Mouse (Mus musculus) G1E (cell line): ENCODE results near the gene Psme1. TPM values are rescaled to one million over a fixed set of nuclear protein-coding genes. Genes with fewer than 3 reads are reported as not detected.

Experiments
- ATAC-seq: 2 replicates; pipeline ENCODE4 v1.8.0; 2016; ENCODE audit warnings: mild to moderate bottlenecking; ENCODE audit not compliant: insufficient number of reproducible peaks, poor library complexity, low FRiP score, severe bottlenecking; ENCODE audit errors: extremely low read depth
- DNase-seq: peaks from one replicate; pipeline ENCODE4 v3.0.0; 2012; ENCODE audit warnings: low spot score
- H3K27me3 ChIP-seq: 2 replicates; pipeline ENCODE4 v1.6.1; 2012; ENCODE audit warnings: mild to moderate bottlenecking, low read length, inconsistent platforms; ENCODE audit not compliant: insufficient read depth
- H3K36me3 ChIP-seq: replicated peaks from 2 replicates; pipeline ENCODE3; 2012; ENCODE audit warnings: mild to moderate bottlenecking, inconsistent platforms
- H3K4me1 ChIP-seq: 2 replicates; pipeline ENCODE4 v1.6.1; 2012; ENCODE audit warnings: low read depth, low read length, inconsistent platforms, mixed read lengths; ENCODE audit not compliant: insufficient read depth
- H3K4me3 ChIP-seq: 2 replicates; pipeline ENCODE4 v1.5.1; 2012; ENCODE audit warnings: low read depth, mild to moderate bottlenecking, inconsistent platforms, low read length, moderate library complexity, mixed read lengths
- H3K9me3 ChIP-seq: replicated peaks from 2 replicates; pipeline ENCODE4 v1.6.1; 2012; ENCODE audit warnings: inconsistent platforms
- CTCF ChIP-seq: IDR thresholded peaks from 2 replicates; pipeline ENCODE4 v1.5.1; 2012; ENCODE audit warnings: low read depth, low read length, inconsistent platforms, mixed read lengths
- GATA1 ChIP-seq: IDR thresholded peaks from 2 replicates; pipeline ENCODE4 v1.6.1; 2012; ENCODE audit warnings: borderline replicate concordance, low read length, inconsistent platforms, mixed read lengths
- GATA2 ChIP-seq: IDR thresholded peaks from 2 replicates; pipeline ENCODE4 v1.6.1; 2012; ENCODE audit warnings: low read depth, low read length, inconsistent platforms, borderline replicate concordance
- POLR2AphosphoS5 ChIP-seq: IDR thresholded peaks from 2 replicates; pipeline ENCODE4 v1.6.1; 2012; ENCODE audit warnings: low read depth, low read length, inconsistent platforms; ENCODE audit not compliant: insufficient replicate concordance
- TAL1 ChIP-seq: conservative IDR thresholded peaks from 2 replicates; pipeline ENCODE4 v1.6.1; 2012; ENCODE audit warnings: low read depth, low read length, inconsistent platforms, mixed read lengths
- polyA plus RNA-seq: library from polyadenylated mRNA; stranded (reverse); fragments of >175 nt; gene quantifications from 2 replicates; pipeline ENCODE4 v1.2.3, GENCODE M21; 2012
- total RNA-seq, 2 experiments: library from RNA; stranded (forward) in 1 of 2; stranded (reverse) in 1 of 2; fragments of 200-1000 nt in 1 of 2; fragments of >200 nt in 1 of 2; fragmentation: Nextera tagmentation in 1 of 2; gene quantifications; 2 replicates each; pipeline ENCODE4 v1.2.3; 2014 to 2017

The Psme1 gene
- total and polyA plus RNA-seq, 3 experiments, result 141 to 598 (median 212) TPM

GRCm38 (mm10) chr14:55550191-55550590 is 27.7 kb upstream of the Psme1 start:
- ATAC-seq (no peak), DNase-seq (no peak)
- H3K4me1 ChIP-seq, result peaks cover 14% of the 10 kb centered on the region
- H3K4me3 ChIP-seq, result no peak overlapping the region
- TF ChIP-seq GATA2 (no peak), CTCF (no peak), POLR2AphosphoS5 (no peak), TAL1 (no peak), GATA1 (no peak)
- no peaks in the 10 kb centered on the region for H3K9me3 ChIP-seq
- no peaks in the 10 kb centered on the region for H3K27me3 ChIP-seq
- H3K36me3 ChIP-seq, result peaks cover 58% of the 10 kb centered on the region

GRCm38 (mm10) chr14:55551347-55551746 is 26.6 kb upstream of the Psme1 start:
- DNase-seq, result no peak
- H3K4me1 ChIP-seq, result peaks cover 21% of the 10 kb centered on the region
- H3K9me3 ChIP-seq, result no peaks in the 10 kb centered on the region
- H3K27me3 ChIP-seq, result no peaks in the 10 kb centered on the region
- H3K4me3 ChIP-seq, result no peak overlapping the region
- peaks cover 46% of the 10 kb centered on the region for H3K36me3 ChIP-seq
- TF ChIP-seq TAL1, result no peak
- no peak for TF ChIP-seq GATA2
- no peak for TF ChIP-seq CTCF
- TF ChIP-seq POLR2AphosphoS5, result no peak
- no peak for TF ChIP-seq GATA1
- ATAC-seq, result no peak

GRCm38 (mm10) chr14:55551794-55552193 is 26.1 kb upstream of the Psme1 start:
- DNase-seq (no peak), ATAC-seq (no peak)
- no peak overlapping the region for H3K4me3 ChIP-seq
- H3K9me3 ChIP-seq, result no peaks in the 10 kb centered on the region
- no peak for TF ChIP-seq CTCF
- no peak for TF ChIP-seq TAL1
- TF ChIP-seq GATA1, result no peak
- no peak for TF ChIP-seq GATA2
- TF ChIP-seq POLR2AphosphoS5, result no peak
- H3K4me1 ChIP-seq, result peaks cover 26% of the 10 kb centered on the region
- H3K27me3 ChIP-seq, result no peaks in the 10 kb centered on the region
- H3K36me3 ChIP-seq, result peaks cover 42% of the 10 kb centered on the region

GRCm38 (mm10) chr14:55554635-55555034 is 23.3 kb upstream of the Psme1 start:
- Histone ChIP-seq H3K9me3 (no peaks in the 10 kb centered on the region), H3K27me3 (no peaks in the 10 kb centered on the region), H3K36me3 (peaks cover 15% of the 10 kb centered on the region), H3K4me1 (peaks cover 45% of the 10 kb centered on the region), H3K4me3 (no peak overlapping the region)
- DNase-seq (no peak), ATAC-seq (no peak)
- TF ChIP-seq CTCF, result no peak
- no peak for TF ChIP-seq TAL1
- TF ChIP-seq POLR2AphosphoS5, result no peak
- TF ChIP-seq GATA2, result no peak
- no peak for TF ChIP-seq GATA1

DNA sequence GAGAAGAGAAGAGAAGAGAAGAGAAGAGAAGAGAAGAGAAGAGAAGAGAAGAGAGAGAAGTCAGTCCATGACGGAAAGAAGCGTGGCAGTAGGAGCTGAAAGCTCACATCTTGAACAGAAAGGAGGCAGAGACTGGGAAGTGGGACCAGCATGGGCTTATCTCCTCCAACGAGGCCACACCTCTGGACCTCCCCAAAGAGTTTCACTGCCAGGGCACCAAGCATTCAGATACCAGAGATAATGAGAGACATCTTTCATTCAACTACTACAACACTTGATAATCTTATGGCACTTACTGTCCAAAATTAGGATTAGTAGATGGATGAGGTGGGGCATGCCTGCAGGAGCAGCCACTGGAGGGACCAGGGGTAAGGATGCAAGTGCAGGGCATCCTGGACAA is 22.1 kb upstream of the Psme1 start:
- ATAC-seq (no peak), DNase-seq (no peak)
- no peaks in the 10 kb centered on the region for H3K27me3 ChIP-seq
- H3K4me1 ChIP-seq, result peaks cover 45% of the 10 kb centered on the region
- no peak overlapping the region for H3K4me3 ChIP-seq
- peaks cover 4% of the 10 kb centered on the region for H3K36me3 ChIP-seq
- no peaks in the 10 kb centered on the region for H3K9me3 ChIP-seq
- no peak for TF ChIP-seq POLR2AphosphoS5
- no peak for TF ChIP-seq GATA2
- no peak for TF ChIP-seq CTCF
- no peak for TF ChIP-seq TAL1
- TF ChIP-seq GATA1, result no peak

- H3K36me3 ChIP-seq, result peaks cover 10% of the 10 kb centered on the region
- no peak overlapping the region for H3K4me3 ChIP-seq
- peak; percentile 72 for DNase-seq
- H3K9me3 ChIP-seq, result no peaks in the 10 kb centered on the region
- peaks cover 57% of the 10 kb centered on the region for H3K4me1 ChIP-seq
- TF ChIP-seq GATA2 (no peak), POLR2AphosphoS5 (no peak), CTCF (peak; percentile 43; the same call in 1 of the 2 replicates), GATA1 (no peak)
- ATAC-seq, result no peak
- H3K27me3 ChIP-seq, result no peaks in the 10 kb centered on the region
These were observed 20.9 kb upstream of the Psme1 start for GRCm38 (mm10) chr14:55557003-55557402.
